Mouse (Mus musculus) natural killer cell, adult 2 months (primary cell): ENCODE results near the gene Cnbp.

Experiments used
- DNase-seq, 2 experiments: peaks; one replicate each; pipeline ENCODE4 v3.0.0; 2022; ENCODE audit warnings: low spot score in 2 of 2

The Cnbp gene

DNA sequence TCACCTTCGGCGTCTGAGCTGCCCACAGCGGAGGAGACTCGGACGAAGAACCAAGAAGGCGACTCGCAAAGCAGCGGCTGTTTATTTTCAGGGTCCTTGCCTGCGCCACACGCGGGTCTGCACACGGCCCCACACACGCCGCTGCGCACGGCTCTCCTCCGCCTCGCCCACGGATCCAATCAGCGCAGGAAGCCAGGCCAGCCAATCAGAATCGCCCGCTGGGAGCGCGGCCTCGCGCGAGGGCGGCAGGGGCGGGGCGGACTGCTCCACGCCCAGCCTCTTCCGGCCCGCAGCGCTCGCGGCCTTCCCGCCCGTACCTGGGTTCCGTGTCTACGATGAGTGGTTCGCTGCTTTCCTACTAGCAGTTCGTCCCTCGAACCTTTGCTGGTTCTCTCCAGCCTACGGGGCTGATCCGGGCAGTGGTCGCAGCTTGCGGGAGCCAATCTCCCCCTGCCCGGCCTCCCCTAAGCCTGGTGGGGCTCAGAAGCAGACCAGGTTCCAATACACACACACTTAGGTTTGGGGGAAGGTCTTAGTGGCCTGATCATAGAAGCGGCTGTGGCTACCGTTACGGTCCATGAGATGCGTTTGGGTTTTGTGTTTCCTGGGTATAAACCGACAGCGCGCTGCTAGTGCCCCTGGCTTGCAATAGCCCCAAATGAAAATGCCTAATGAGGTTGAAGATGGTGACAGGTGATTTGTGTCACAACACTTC lies at the start of gene Cnbp:
Cnbp (minus strand) TSS at position 207 of the 715 bp plus-strand sequence.
- DNase-seq, result peak; percentile 92 to 96

GRCm38 (mm10) chr6:87898028-87898427 lies 47.1 kb upstream of the Cnbp start:
- no peak for DNase-seq

DNA sequence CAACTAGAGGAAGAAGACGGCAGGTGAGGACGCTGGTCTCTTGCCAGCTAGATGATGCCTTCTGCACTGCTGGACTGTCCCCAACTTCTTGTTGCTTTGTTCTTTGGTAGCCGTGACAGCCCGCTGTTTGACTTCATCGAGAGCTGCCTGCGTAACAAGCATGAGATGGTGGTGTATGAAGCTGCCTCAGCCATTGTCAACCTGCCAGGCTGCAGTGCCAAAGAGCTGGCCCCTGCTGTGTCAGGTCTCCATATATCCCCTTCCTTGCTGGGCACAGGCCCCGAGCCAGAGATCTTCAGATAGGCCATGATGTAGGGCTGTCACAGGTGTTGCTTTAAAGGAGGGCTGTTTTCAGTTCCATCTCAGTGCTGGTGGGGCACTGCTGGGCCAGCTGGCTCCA lies 43.0 kb upstream of the Cnbp start:
- DNase-seq, result no peak

- DNase-seq, result peak; percentile 100
These were observed 36.8 kb upstream of the Cnbp start, which contains the start of gene Copg1 for GRCm38 (mm10) chr6:87887594-87888233. Gene Copg1, plus strand, starts transcription at chr6:87887814.

DNA sequence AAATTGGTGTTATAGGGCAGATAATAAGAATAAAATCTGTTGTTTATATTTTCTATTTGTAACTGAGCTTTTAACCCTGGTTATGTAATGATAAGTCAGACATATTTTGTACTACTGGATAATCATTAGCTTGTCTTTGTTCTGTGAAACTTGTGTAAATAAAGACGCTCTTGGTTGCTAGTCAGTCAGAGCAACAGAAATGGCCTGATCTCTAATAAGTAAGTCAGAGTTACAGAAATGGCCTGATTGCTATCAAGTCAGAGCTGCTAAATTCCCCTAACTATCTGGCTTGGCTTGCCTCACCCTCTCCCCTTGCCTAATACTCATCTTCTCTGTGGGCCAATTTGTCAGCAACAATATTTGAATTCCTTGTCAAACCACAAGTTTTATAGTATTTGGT lies 35.8 kb upstream of the Cnbp start:
- DNase-seq, result no peak

DNA sequence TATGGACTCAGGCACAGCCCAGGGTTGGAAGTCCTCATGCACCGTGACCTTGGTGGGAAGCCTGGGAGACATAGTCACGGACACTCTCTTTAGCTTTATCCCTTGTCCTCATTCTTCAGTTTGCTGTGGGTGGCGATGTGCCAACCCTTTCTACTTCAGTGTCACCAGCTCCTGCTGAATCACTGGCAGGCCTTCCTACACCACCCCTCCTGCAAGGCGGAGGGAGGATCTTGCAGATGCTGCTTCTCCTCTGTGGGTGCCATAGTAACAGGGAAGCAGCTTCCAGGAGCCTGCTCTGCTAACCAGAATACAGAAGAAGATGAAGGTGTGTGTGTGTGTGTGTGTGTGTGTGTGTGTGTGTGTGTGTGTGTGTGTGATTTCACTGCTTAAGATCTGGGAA lies 31.9 kb upstream of the Cnbp start:
- DNase-seq, result no peak

- DNase-seq, result no peak
These were observed 31.3 kb upstream of the Cnbp start for GRCm38 (mm10) chr6:87882221-87882620.

GRCm38 (mm10) chr6:87879628-87880027 lies 28.7 kb upstream of the Cnbp start:
- no peak for DNase-seq

DNA sequence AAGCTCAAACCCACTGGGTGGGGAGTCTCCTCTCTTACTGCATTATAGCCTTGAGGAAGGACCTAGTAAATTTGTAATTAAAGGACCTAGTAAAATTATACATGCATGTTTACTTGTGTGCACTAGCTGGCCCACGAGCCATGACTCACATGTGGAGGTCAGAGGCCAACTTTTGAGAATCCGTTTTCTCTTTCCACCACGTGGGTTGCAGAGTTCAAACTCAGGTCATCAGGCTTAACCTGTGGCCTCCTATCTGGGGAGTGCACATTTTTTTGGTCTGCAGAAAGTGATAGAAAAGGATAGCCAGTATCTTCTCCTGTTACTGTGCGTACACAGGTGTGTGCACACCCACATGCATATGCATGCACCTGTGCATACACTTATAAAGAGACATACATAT lies 28.1 kb upstream of the Cnbp start:
- no peak for DNase-seq

GRCm38 (mm10) chr6:87876068-87876643 lies 25.2 kb upstream of the Cnbp start:
- DNase-seq, result peak; percentile 7 to 16

DNA sequence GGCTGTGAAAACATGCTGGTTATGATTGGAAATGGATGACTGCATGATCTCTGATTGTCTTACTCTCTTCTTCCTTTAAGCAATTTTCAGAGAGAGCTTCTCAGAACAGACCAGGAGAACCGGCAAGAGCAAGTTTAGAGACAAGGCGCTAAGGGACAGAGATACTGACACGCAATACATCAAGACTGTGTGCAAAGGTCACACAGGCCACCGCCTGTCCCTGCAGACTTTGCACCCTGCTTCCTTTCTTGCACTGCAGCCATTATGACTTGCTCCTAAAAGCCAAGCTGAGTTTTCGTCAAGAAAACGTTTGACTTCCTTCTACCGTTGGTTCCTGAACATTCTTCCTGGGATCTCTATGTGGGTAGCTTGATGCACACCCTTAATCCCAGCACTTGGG lies 24.7 kb upstream of the Cnbp start:
- DNase-seq, result no peak

DNA sequence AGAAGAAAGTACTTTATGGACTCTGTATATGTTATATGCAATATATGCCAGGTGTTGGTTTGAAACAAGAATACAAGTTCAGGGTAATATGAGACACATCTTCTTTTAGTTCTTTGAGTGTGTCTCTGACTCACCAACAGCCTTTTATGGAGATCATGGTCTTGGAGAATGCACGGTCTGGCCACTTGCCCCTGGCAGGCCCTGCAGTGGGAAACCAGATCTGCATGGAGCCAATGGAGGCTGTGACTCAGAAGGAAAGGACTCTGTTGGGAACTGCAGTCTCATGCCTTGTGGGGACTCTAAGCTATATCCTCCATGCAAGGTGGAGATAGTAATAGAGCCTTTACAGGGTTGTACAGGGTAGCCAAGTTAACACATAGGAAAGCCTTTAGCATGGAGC lies 24.2 kb upstream of the Cnbp start:
- DNase-seq, result no peak

DNA sequence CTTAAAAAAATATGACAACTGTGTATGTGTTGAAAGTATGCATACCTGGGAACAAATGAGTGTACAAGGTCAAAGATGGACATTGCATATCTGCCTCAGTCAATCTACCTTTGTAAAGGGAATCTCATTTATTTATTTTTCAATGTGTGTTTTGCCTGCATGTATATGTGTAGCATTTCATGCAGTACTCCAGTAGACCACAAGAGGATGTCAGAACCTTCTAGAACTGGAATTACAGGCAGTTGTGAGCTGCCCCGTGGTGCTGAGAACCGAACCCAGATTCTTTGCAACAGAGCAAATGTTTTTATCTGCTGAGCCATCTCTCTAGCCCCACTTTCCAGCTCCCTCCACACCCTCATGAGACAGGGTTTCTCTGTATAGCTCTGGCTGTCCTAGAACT lies 23.1 kb upstream of the Cnbp start:
- no peak for DNase-seq

DNA sequence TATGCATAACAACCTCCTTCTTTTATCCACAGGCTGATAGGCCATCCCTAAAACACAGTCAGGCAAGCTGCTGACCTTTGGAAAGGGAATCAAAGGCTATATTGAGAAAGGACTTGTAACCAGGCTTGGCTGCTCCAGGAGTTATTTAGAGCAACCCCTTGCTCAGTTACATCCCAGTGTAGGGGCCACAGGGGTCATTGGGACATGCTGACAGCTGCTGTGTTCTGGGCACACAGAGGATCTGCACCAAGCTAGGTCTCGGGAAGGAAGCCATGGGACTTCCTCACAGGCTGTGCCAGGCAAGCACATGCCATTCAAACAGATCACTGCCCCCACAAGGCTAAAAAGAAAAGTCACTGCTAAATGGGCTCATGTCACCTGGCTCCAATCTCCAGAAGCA lies 22.2 kb upstream of the Cnbp start:
- no peak for DNase-seq

DNA sequence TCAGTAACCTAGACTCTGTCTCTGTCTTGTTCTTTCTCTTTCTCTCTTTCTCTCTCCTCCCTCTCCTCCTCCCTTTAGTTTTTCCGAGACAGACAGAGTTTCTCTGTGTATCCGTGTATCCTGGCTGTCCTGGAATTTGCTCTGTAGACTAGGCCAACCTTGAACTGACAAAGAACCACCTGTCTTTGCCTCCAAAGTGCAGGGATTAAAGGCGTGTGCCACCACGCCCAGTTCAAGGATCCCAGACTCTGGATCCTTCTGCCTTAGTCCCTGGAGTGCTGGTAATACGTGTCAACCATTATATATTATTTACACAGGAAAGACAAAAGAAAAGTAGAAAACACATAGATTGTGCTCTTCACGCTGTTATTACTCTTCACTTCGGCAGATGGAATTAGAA lies 20.3 kb upstream of the Cnbp start:
- DNase-seq, result no peak

- no peak for DNase-seq
These were observed 19.5 kb upstream of the Cnbp start for GRCm38 (mm10) chr6:87870440-87870839.

- DNase-seq, result no peak
These were observed 18.1 kb upstream of the Cnbp start for GRCm38 (mm10) chr6:87868871-87869506.

- DNase-seq, result no peak
These were observed 16.4 kb upstream of the Cnbp start for GRCm38 (mm10) chr6:87867256-87867655.

DNA sequence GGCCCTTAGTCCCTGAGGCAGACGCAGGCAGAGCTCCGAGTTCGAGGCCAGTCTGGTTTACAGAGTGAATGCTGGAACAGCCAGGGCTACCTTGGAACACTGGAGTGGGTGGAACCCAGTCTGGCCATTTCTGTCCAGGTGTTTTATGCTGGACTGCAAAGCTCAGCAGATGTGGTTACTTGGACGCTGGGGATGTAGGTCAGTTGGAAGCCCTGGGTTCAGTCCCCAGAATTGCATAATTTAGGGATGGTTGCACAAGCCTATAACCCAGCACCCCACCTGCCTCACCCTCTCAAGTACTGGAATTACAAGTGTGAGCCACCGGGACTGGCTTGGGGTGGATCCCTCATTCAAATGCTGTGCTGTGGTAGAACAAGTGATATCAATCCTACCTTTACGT lies 15.3 kb upstream of the Cnbp start:
- no peak for DNase-seq

GRCm38 (mm10) chr6:87857071-87857470 lies 6.2 kb upstream of the Cnbp start:
- DNase-seq, result no peak

DNA sequence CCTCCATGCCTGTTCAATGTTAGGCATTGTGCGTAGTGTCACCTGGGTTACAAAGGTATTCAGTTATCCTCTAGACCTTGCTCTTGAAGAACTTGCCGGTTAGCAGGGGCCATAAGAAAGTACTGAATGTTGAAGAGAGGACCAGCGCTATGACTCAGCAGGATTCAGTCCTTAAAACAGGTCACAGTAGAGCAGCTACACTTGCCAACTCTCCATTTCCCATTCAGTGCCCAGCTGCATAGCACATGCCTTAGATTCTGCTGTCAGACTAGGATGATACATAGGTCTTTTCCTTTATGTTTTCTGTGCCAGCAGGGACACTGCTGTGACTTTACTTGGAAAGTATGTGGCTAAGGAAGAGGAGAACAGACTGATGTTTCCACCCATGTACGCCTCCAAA lies 2.5 kb upstream of the Cnbp start:
- DNase-seq, result no peak

DNA sequence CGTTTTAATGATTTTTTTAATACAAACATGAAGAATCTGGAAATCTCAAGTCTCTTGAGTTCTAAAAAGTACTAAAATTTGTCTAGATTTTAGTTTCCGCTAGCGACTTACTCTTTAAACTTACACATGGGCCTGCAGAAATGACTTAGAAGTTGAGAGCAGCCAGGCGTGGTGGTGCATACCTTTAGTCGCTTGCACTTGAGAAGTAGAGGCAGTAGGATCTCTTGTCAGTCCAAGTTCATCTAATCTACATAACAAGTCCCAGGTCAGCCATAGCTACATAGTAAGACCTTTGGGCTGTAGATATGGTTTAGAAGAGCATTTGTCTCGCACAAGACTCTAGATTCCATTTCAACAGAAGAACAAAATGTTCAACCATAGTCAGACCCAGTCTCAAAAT lies 965 bp upstream of the Cnbp start:
- no peak for DNase-seq
